Mouse (Mus musculus) MEL (cell line): ENCODE measurements around the gene Bbs9. TPM values are rescaled to one million over a fixed set of nuclear protein-coding genes. Genes with fewer than 3 reads are reported as not detected.
A peak's percentile ranks its signal among the peaks of the same experiment; 100 is the strongest.

ENCODE experiments used
- DNase-seq: peaks from one replicate; pipeline ENCODE4 v3.0.0; 2011; ENCODE audit warnings: low read depth, low spot score
- H3K27ac ChIP-seq: 2 replicates; pipeline ENCODE4 v1.5.1; 2012; ENCODE audit warnings: low read depth, mild to moderate bottlenecking, control low read depth, low read length, moderate library complexity; ENCODE audit not compliant: control insufficient read depth
- H3K27me3 ChIP-seq, 2 experiments: fragments of 150-350 bp in 1 of 2; sonication (generic) in 1 of 2; 2 replicates each; pipeline ENCODE4 v1.6.1; 2012; ENCODE audit warnings: low read length in 2 of 2, mild to moderate bottlenecking in 2 of 2, improper control_type of control experiment in 1 of 2, moderate library complexity in 1 of 2; ENCODE audit not compliant: insufficient read depth in 2 of 2, control insufficient read depth in 1 of 2
- H3K36me3 ChIP-seq, 2 experiments: 2 replicates each; pipeline ENCODE4 v1.6.1; 2012 to 2014; ENCODE audit warnings: low read length in 2 of 2, improper control_type of control experiment in 1 of 2, inconsistent platforms in 1 of 2, mild to moderate bottlenecking in 1 of 2; ENCODE audit not compliant: insufficient read depth in 2 of 2, control insufficient read depth in 1 of 2
- H3K4me1 ChIP-seq, 2 experiments: fragments of 150-350 bp in 1 of 2; sonication (generic) in 1 of 2; 2 replicates each; pipeline ENCODE4 v1.6.1; 2012; ENCODE audit warnings: low read length in 2 of 2, improper control_type of control experiment in 1 of 2, mild to moderate bottlenecking in 1 of 2; ENCODE audit not compliant: insufficient read depth in 2 of 2, control insufficient read depth in 1 of 2
- H3K4me3 ChIP-seq, 2 experiments: fragments of 150-350 bp in 1 of 2; sonication (generic) in 1 of 2; 2 replicates each; pipeline ENCODE4 v1.5.1; 2012; ENCODE audit warnings: low read depth in 2 of 2, low read length in 2 of 2, mild to moderate bottlenecking in 2 of 2, moderate library complexity in 2 of 2, control low read depth in 1 of 2, improper control_type of control experiment in 1 of 2; ENCODE audit not compliant: control insufficient read depth in 1 of 2, insufficient read depth in 1 of 2
- H3K79me2 ChIP-seq: 2 replicates; pipeline ENCODE4 v1.6.1; 2012; ENCODE audit warnings: mild to moderate bottlenecking, low read length, moderate library complexity; ENCODE audit not compliant: control insufficient read depth, poor library complexity, insufficient read depth
- H3K9ac ChIP-seq: 2 replicates; pipeline ENCODE4 v1.6.1; 2012; ENCODE audit warnings: low read depth, mild to moderate bottlenecking, control low read depth, low read length, moderate library complexity; ENCODE audit not compliant: control insufficient read depth, poor library complexity, severe bottlenecking
- H3K9me3 ChIP-seq: fragments of 150-350 bp; sonication (generic); replicated peaks from 2 replicates; pipeline ENCODE4 v1.6.1; 2012; ENCODE audit warnings: mild to moderate bottlenecking, low read length, improper control_type of control experiment, moderate library complexity; ENCODE audit not compliant: insufficient read depth
- CHD1 ChIP-seq: IDR thresholded peaks from 2 replicates; pipeline ENCODE4 v1.6.1; 2012; ENCODE audit warnings: low read depth, mild to moderate bottlenecking, inconsistent platforms, low read length, improper control_type of control experiment
- E2F4 ChIP-seq: IDR thresholded peaks from 2 replicates; pipeline ENCODE4 v1.6.1; 2011; ENCODE audit warnings: low read depth, low read length, improper control_type of control experiment, borderline replicate concordance
- ELF1 ChIP-seq: IDR thresholded peaks from 2 replicates; pipeline ENCODE4 v1.6.1; 2014; ENCODE audit warnings: low read depth, mild to moderate bottlenecking, inconsistent platforms, low read length, improper control_type of control experiment, moderate library complexity
- EP300 ChIP-seq, 2 experiments: IDR thresholded peaks; 2 replicates each; pipeline ENCODE4 v1.6.1; 2011; ENCODE audit warnings: improper control_type of control experiment in 2 of 2, low read length in 2 of 2, low read depth in 1 of 2, mild to moderate bottlenecking in 1 of 2
- GABPA ChIP-seq: IDR thresholded peaks from 2 replicates; pipeline ENCODE4 v1.6.1; 2012; ENCODE audit warnings: low read depth, mild to moderate bottlenecking, inconsistent platforms, low read length, improper control_type of control experiment, moderate library complexity
- GATA1 ChIP-seq: IDR thresholded peaks from 2 replicates; pipeline ENCODE4 v1.6.1; 2011; ENCODE audit warnings: low read depth, low read length, improper control_type of control experiment
- HCFC1 ChIP-seq: IDR thresholded peaks from 2 replicates; pipeline ENCODE4 v1.6.1; 2012; ENCODE audit warnings: low read depth, mild to moderate bottlenecking, inconsistent platforms, low read length, improper control_type of control experiment, moderate library complexity
- MAFK ChIP-seq: IDR thresholded peaks from 2 replicates; pipeline ENCODE4 v1.6.1; 2011; ENCODE audit warnings: low read depth, mild to moderate bottlenecking, low read length, improper control_type of control experiment, borderline replicate concordance
- MEF2A ChIP-seq: IDR thresholded peaks from 2 replicates; pipeline ENCODE4 v1.6.1; 2014; ENCODE audit warnings: low read depth, mild to moderate bottlenecking, inconsistent platforms, low read length, improper control_type of control experiment; ENCODE audit not compliant: poor library complexity, insufficient replicate concordance, severe bottlenecking; ENCODE audit errors: extremely low read depth
- MYB ChIP-seq: IDR thresholded peaks from 2 replicates; pipeline ENCODE4 v1.6.1; 2011; ENCODE audit warnings: mild to moderate bottlenecking, low read depth, low read length, improper control_type of control experiment
- MYC ChIP-seq: IDR thresholded peaks from 2 replicates; pipeline ENCODE4 v1.6.1; 2011; ENCODE audit warnings: low read depth, mild to moderate bottlenecking, low read length, improper control_type of control experiment, moderate library complexity
- NRF1 ChIP-seq: IDR thresholded peaks from 2 replicates; pipeline ENCODE4 v1.6.1; 2014; ENCODE audit warnings: low read depth, mild to moderate bottlenecking, inconsistent platforms, low read length, improper control_type of control experiment, moderate library complexity; ENCODE audit not compliant: poor library complexity, insufficient read depth, severe bottlenecking
- POLR2A ChIP-seq, 2 experiments: IDR thresholded peaks; 2 replicates each; pipeline ENCODE4 v1.6.1; 2011 to 2012; ENCODE audit warnings: low read length in 2 of 2, mild to moderate bottlenecking in 2 of 2, control low read depth in 1 of 2, improper control_type of control experiment in 1 of 2, low read depth in 1 of 2, moderate library complexity in 1 of 2; ENCODE audit not compliant: control insufficient read depth in 1 of 2, insufficient read depth in 1 of 2, poor library complexity in 1 of 2
- RAD21 ChIP-seq: IDR thresholded peaks from 2 replicates; pipeline ENCODE4 v1.6.1; 2011; ENCODE audit warnings: mild to moderate bottlenecking, low read depth, low read length, improper control_type of control experiment
- RCOR1 ChIP-seq: IDR thresholded peaks from 2 replicates; pipeline ENCODE4 v1.6.1; 2012; ENCODE audit warnings: low read depth, mild to moderate bottlenecking, inconsistent platforms, low read length, improper control_type of control experiment
- SMC3 ChIP-seq: IDR thresholded peaks from 2 replicates; pipeline ENCODE4 v1.6.1; 2011; ENCODE audit warnings: low read depth, low read length, improper control_type of control experiment
- TAL1 ChIP-seq: IDR thresholded peaks from 2 replicates; pipeline ENCODE4 v1.6.1; 2012; ENCODE audit warnings: mild to moderate bottlenecking, inconsistent platforms, low read length, moderate library complexity, mixed read lengths
- TBP ChIP-seq: IDR thresholded peaks from 2 replicates; pipeline ENCODE4 v1.8.0; 2011; ENCODE audit warnings: low read depth, low read length, improper control_type of control experiment
- TCF12 ChIP-seq: IDR thresholded peaks from 2 replicates; pipeline ENCODE4 v1.6.1; 2014; ENCODE audit warnings: low read depth, mild to moderate bottlenecking, inconsistent platforms, low read length, improper control_type of control experiment, moderate library complexity
- USF1 ChIP-seq: IDR thresholded peaks from 2 replicates; pipeline ENCODE4 v1.6.1; 2014; ENCODE audit warnings: low read depth, mild to moderate bottlenecking, inconsistent platforms, low read length, improper control_type of control experiment, moderate library complexity
- USF2 ChIP-seq, 2 experiments: IDR thresholded peaks; 2 replicates each; pipeline ENCODE4 v1.6.1; 2011 to 2012; ENCODE audit warnings: improper control_type of control experiment in 2 of 2, low read length in 2 of 2, borderline replicate concordance in 1 of 2, inconsistent platforms in 1 of 2, low read depth in 1 of 2, mild to moderate bottlenecking in 1 of 2; ENCODE audit not compliant: insufficient read depth in 1 of 2
- ZKSCAN1 ChIP-seq: IDR thresholded peaks from 2 replicates; pipeline ENCODE4 v1.6.1; 2012; ENCODE audit warnings: low read depth, mild to moderate bottlenecking, inconsistent platforms, low read length, improper control_type of control experiment, moderate library complexity
- ZMIZ1 ChIP-seq: IDR thresholded peaks from 2 replicates; pipeline ENCODE4 v1.6.1; 2012; ENCODE audit warnings: low read depth, mild to moderate bottlenecking, inconsistent platforms, low read length, improper control_type of control experiment, moderate library complexity
- polyA plus RNA-seq, 2 experiments: library from polyadenylated mRNA; stranded (reverse) in 1 of 2; unstranded in 1 of 2; fragments of >175 nt in 1 of 2; fragments of >200 nt in 1 of 2; gene quantifications; 2 replicates each; pipeline versions ENCODE4 v1.2.1 to v1.2.4; 2012; ENCODE audit warnings: low replicate concordance in 2 of 2, low read depth in 1 of 2; ENCODE audit not compliant: insufficient read length in 2 of 2, insufficient read depth in 1 of 2, missing spikeins in 1 of 2
- total RNA-seq: library from RNA; depleted of rRNA; stranded (reverse); fragments of 300-350 nt; gene quantifications from 2 replicates; pipeline ENCODE4 v1.2.3, GENCODE M21; 2012

Gene Bbs9
- total and polyA plus RNA-seq, 3 experiments = 18.5 to 19.5 TPM; not detected in 1

GRCm38 (mm10) chr9:22827176-22827770 lies 351.8 kb downstream of the Bbs9 start:
- no peak for DNase-seq
- TF ChIP-seq RAD21 (no peak), ZKSCAN1 (no peak), MAFK (no peak), USF2 (IDR thresholded peaks at IDR 0.05; ENCODE audit: borderline replicate concordance in 1 of 2, insufficient read depth in 1 of 2, low read depth in 1 of 2, low read length in 2 of 2) (0 out of 4 replicates have a peak, but pooled peaks of 1 of the 2 experiments have one; percentile 4), HCFC1 (no peak), GATA1 (no peak), TCF12 (no peak), ELF1 (no peak), MYB (no peak)
- H3K4me1 ChIP-seq = no peaks in the 10 kb centered on the region
- H3K4me3 ChIP-seq = no peak overlapping the region
- no peaks in the 10 kb centered on the region for H3K9me3 ChIP-seq
- no peak overlapping the region for H3K9ac ChIP-seq
- H3K36me3 ChIP-seq = no peaks in the 10 kb centered on the region
- no peaks in the 10 kb centered on the region for H3K79me2 ChIP-seq
- H3K27ac ChIP-seq = no peak overlapping the region
- no peaks in the 10 kb centered on the region for H3K27me3 ChIP-seq

DNA sequence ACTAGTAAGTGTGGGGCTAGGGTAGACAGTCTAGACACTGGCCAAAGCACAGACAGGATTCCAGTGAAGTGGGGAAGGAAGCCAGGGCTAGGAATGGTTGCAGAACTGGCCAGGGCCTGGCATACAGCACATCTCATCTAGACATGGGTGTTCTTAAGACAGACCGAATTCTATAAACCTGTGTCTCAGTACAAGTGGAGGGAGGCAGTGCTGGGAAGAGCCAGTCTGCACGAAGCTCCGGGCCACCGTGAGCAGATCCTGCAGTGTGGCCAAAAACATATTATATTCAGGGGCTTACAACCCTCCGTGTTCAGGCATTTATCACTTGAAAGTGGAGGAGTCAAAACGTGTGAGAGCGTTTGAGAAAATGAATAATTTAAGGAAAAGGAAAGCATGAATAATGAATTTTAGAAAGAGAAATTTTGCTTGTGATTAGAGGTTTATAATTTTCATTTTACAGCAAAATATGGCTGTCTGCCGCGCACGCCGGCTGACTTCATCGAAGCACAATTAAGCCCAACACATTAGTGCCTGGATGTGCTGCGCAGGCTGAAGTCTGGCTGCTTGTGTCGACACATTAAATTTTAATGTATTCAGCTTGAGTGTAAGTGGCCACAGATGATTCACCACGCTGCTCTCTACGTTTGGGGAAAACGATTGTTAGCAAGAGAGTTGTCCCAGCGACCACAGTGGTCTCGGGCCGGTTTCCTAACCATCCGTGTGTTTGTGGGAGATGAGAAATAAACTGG lies 353.9 kb downstream of the Bbs9 start:
- TF ChIP-seq MEF2A (no peak), POLR2A (IDR thresholded peaks at IDR 0.05; ENCODE audit: control insufficient read depth in 1 of 2, insufficient read depth in 1 of 2, low read depth in 1 of 2, low read length in 2 of 2, poor library complexity in 1 of 2) (no peak), ZMIZ1 (no peak), CHD1 (no peak), TBP (no peak), EP300 (IDR thresholded peaks at IDR 0.05; ENCODE audit: low read depth in 1 of 2, low read length in 2 of 2) (no peak), MYB (no peak), SMC3 (no peak), E2F4 (no peak), TCF12 (no peak), USF1 (no peak), ELF1 (no peak), TAL1 (no peak), HCFC1 (no peak), GABPA (no peak), RCOR1 (no peak), MYC (no peak), NRF1 (no peak)
- H3K9me3 ChIP-seq = no peaks in the 10 kb centered on the region
- no peaks in the 10 kb centered on the region for H3K4me1 ChIP-seq
- no peaks in the 10 kb centered on the region for H3K36me3 ChIP-seq
- H3K79me2 ChIP-seq = no peaks in the 10 kb centered on the region
- no peak overlapping the region for H3K9ac ChIP-seq
- H3K27ac ChIP-seq = no peak overlapping the region
- no peak overlapping the region for H3K4me3 ChIP-seq
- DNase-seq = no peak
- H3K27me3 ChIP-seq = no peaks in the 10 kb centered on the region
